Mouse (Mus musculus): ENCODE measurements at regions not wholly inside any gene's neighbourhood (a gene's known extent, or its start where the extent isn't known, plus 50 kb on each side); places are given as distances from the start of the nearest gene placed in this dataset.

- Histone ChIP-seq H3K4me1 (replicated peaks; ENCODE audit: control insufficient read depth, insufficient read depth, low read length) (no peaks in the 10 kb centered on the region), H3K27me3 (replicated peaks; ENCODE audit: control insufficient read depth, insufficient read depth, low read length) (no peaks in the 10 kb centered on the region), H3K27ac (ENCODE audit: low read depth, low read length) (no peak overlapping the region), H3K9ac (ENCODE audit: low read depth, low read length) (no peak overlapping the region), H3K4me2 (no peak overlapping the region), H3K36me3 (ENCODE audit: control insufficient read depth, insufficient read depth, low read length) (no peaks in the 10 kb centered on the region), H3K4me3 (ENCODE audit: low read depth, low read length) (no peak overlapping the region), H3K9me3 (ENCODE audit: control insufficient read depth, low read length) (no peaks in the 10 kb centered on the region)
- ATAC-seq (replicated peaks; ENCODE audit: low FRiP score), result no peak
- no peak for DNase-seq (ENCODE audit: low spot score)
- 85% methylated on average over 20 of the region's 20 CpGs for WGBS
These were observed 118.0 kb downstream of the Kctd15 start for GRCm38 (mm10) chr7:34538310-34539055.

DNA sequence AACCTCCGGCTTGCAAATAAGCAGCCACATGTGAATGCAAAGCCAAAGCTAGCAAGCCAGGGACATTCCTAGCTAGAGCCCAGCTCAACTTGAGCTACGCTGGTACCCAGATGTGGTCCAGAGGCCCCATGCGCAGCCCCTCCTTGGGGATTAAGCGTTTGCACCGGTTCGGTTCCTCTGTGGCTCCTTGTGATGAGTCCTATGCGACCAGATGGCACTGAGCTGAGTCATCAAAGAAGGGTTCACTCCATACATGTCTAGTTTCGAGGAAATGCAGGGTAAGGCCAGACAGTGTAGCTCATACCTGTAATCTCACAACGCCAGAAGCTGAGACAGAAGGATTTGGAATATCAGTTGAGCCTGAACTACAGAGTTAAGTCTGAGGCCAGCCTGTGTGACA lies 119.4 kb downstream of the Kctd15 start:
- H3K9ac ChIP-seq (ENCODE audit: low read depth, low read length), result no peak overlapping the region
- 76% methylated on average over 9 of the region's 9 CpGs for WGBS
- H3K27me3 ChIP-seq (replicated peaks; ENCODE audit: control insufficient read depth, insufficient read depth, low read length), result no peaks in the 10 kb centered on the region
- H3K27ac ChIP-seq (ENCODE audit: low read depth, low read length), result no peak overlapping the region
- DNase-seq (ENCODE audit: low spot score) (no peak), ATAC-seq (replicated peaks; ENCODE audit: low FRiP score) (no peak)
- H3K9me3 ChIP-seq (ENCODE audit: control insufficient read depth, low read length), result no peaks in the 10 kb centered on the region
- no peak overlapping the region for H3K4me3 ChIP-seq (ENCODE audit: low read depth, low read length)
- H3K36me3 ChIP-seq (ENCODE audit: control insufficient read depth, insufficient read depth, low read length), result no peaks in the 10 kb centered on the region
- H3K4me2 ChIP-seq, result no peak overlapping the region
- H3K4me1 ChIP-seq (replicated peaks; ENCODE audit: control insufficient read depth, insufficient read depth, low read length), result no peaks in the 10 kb centered on the region

- 59% methylated on average over 5 of the region's 5 CpGs for WGBS
- no peak overlapping the region for H3K4me2 ChIP-seq
- H3K9ac ChIP-seq (ENCODE audit: low read depth, low read length), result no peak overlapping the region
- no peaks in the 10 kb centered on the region for H3K36me3 ChIP-seq (ENCODE audit: control insufficient read depth, insufficient read depth, low read length)
- DNase-seq (ENCODE audit: low spot score), result no peak
- H3K4me1 ChIP-seq (replicated peaks; ENCODE audit: control insufficient read depth, insufficient read depth, low read length), result no peaks in the 10 kb centered on the region
- H3K9me3 ChIP-seq (ENCODE audit: control insufficient read depth, low read length), result no peaks in the 10 kb centered on the region
- H3K27me3 ChIP-seq (replicated peaks; ENCODE audit: control insufficient read depth, insufficient read depth, low read length), result no peaks in the 10 kb centered on the region
- no peak overlapping the region for H3K27ac ChIP-seq (ENCODE audit: low read depth, low read length)
- no peak for ATAC-seq (replicated peaks; ENCODE audit: low FRiP score)
- H3K4me3 ChIP-seq (ENCODE audit: low read depth, low read length), result no peak overlapping the region
These were observed 122.3 kb downstream of the Kctd15 start for GRCm38 (mm10) chr7:34534241-34534640.

DNA sequence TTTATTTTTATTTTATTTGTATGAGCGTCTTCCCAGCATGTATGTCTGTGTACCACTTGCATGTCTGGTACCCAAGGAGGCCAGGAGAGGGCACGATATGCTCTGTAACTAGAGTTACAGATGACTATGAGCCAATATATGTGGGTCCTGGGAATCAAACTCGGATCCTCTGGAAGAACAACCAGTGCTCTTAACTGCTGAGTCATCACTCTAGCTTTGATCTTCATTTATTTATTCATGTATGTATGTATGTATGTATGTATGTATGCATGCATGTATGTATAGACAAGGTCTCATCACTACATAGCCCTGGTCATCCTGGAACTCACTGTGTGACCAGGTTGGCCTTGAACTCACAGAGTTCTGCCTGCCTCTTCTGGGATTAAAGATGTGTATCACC lies 124.9 kb downstream of the Kctd15 start:
- no peak overlapping the region for H3K4me3 ChIP-seq (ENCODE audit: low read depth, low read length)
- no peak overlapping the region for H3K9ac ChIP-seq (ENCODE audit: low read depth, low read length)
- DNase-seq (ENCODE audit: low spot score) (no peak), ATAC-seq (replicated peaks; ENCODE audit: low FRiP score) (no peak)
- WGBS, result 71% methylated on average over 3 of the region's 3 CpGs
- no peaks in the 10 kb centered on the region for H3K36me3 ChIP-seq (ENCODE audit: control insufficient read depth, insufficient read depth, low read length)
- H3K27ac ChIP-seq (ENCODE audit: low read depth, low read length), result no peak overlapping the region
- no peaks in the 10 kb centered on the region for H3K9me3 ChIP-seq (ENCODE audit: control insufficient read depth, low read length)
- no peaks in the 10 kb centered on the region for H3K4me1 ChIP-seq (replicated peaks; ENCODE audit: control insufficient read depth, insufficient read depth, low read length)
- no peaks in the 10 kb centered on the region for H3K27me3 ChIP-seq (replicated peaks; ENCODE audit: control insufficient read depth, insufficient read depth, low read length)
- H3K4me2 ChIP-seq, result no peak overlapping the region

DNA sequence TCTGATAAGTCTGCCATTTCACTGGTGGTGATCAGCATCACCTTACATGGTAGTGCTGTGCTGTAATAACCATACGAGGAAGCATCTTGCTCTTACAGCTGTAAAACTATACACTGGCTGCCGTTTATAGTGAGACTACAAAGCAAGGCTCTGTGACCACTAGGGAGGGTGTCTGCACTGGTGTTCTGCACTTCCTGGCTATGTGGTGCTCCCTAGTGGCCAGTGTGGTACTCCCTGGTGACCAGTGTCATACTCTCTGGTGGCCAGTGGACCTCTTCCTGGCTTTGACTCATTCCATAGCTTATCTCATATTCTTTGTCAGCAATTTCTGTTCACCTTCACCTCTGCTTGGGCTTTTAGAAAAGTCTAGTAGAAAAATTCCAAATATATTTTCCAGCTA lies 114.7 kb upstream of the Lsm14a start:
- ATAC-seq (replicated peaks; ENCODE audit: low FRiP score), result no peak
- H3K9ac ChIP-seq (ENCODE audit: low read depth, low read length), result no peak overlapping the region
- H3K4me1 ChIP-seq (replicated peaks; ENCODE audit: control insufficient read depth, insufficient read depth, low read length), result no peaks in the 10 kb centered on the region
- H3K27me3 ChIP-seq (replicated peaks; ENCODE audit: control insufficient read depth, insufficient read depth, low read length), result no peaks in the 10 kb centered on the region
- WGBS, result 81% methylated on average over 2 of the region's 2 CpGs
- no peak overlapping the region for H3K4me3 ChIP-seq (ENCODE audit: low read depth, low read length)
- no peak overlapping the region for H3K4me2 ChIP-seq
- H3K36me3 ChIP-seq (ENCODE audit: control insufficient read depth, insufficient read depth, low read length), result no peaks in the 10 kb centered on the region
- no peak for DNase-seq (ENCODE audit: low spot score)
- H3K9me3 ChIP-seq (ENCODE audit: control insufficient read depth, low read length), result no peaks in the 10 kb centered on the region
- no peak overlapping the region for H3K27ac ChIP-seq (ENCODE audit: low read depth, low read length)

DNA sequence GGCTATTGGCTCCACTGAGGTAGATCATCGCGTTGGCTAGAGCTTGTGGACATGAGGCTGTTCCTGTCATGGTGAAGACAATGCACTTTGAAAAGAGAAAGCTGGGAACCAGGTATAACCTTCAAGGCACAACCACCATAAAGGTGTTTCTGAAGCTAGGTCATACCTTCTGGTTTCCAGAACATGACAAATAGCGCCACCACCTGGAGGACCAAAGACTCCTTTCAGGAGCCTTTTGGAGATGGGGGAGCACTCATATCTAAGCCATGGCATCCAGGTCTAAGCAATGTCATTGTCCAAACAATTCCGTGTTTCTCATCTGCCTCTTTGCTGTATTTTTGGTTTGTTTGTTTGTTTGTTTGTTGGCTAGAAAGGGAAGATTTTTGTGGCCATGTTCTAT lies 113.7 kb upstream of the Lsm14a start:
- WGBS, result 54% methylated on average over 4 of the region's 4 CpGs
- Histone ChIP-seq H3K4me2 (no peak overlapping the region), H3K4me1 (replicated peaks; ENCODE audit: control insufficient read depth, insufficient read depth, low read length) (no peaks in the 10 kb centered on the region), H3K4me3 (ENCODE audit: low read depth, low read length) (no peak overlapping the region), H3K9me3 (ENCODE audit: control insufficient read depth, low read length) (no peaks in the 10 kb centered on the region), H3K27ac (ENCODE audit: low read depth, low read length) (no peak overlapping the region), H3K36me3 (ENCODE audit: control insufficient read depth, insufficient read depth, low read length) (no peaks in the 10 kb centered on the region), H3K9ac (ENCODE audit: low read depth, low read length) (no peak overlapping the region), H3K27me3 (replicated peaks; ENCODE audit: control insufficient read depth, insufficient read depth, low read length) (no peaks in the 10 kb centered on the region)
- no peak for ATAC-seq (replicated peaks; ENCODE audit: low FRiP score)
- no peak for DNase-seq (ENCODE audit: low spot score)

DNA sequence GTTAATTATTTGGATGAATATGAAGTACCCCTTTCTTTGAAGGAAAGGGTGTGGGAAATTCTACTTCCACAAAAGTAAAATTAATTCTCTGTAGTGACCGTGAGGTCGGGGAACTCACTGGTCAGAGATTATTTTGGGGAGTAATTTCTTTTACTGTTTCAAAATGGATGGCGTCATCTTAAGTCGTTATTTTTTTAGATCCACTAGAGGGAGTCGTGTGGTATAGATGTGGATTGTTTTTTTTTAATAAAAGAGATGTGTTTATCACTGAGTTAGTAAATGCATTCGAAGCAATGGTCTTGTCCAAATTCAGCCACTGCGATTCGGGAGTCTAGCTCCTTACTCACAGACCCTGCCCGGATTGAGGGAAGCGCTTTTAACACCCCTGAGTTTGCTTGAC lies 100.8 kb upstream of the Lsm14a start:
- ATAC-seq (replicated peaks; ENCODE audit: low FRiP score) (no peak), DNase-seq (ENCODE audit: low spot score) (no peak)
- H3K9ac ChIP-seq (ENCODE audit: low read depth, low read length), result no peak overlapping the region
- no peak overlapping the region for H3K4me3 ChIP-seq (ENCODE audit: low read depth, low read length)
- no peaks in the 10 kb centered on the region for H3K36me3 ChIP-seq (ENCODE audit: control insufficient read depth, insufficient read depth, low read length)
- H3K27me3 ChIP-seq (replicated peaks; ENCODE audit: control insufficient read depth, insufficient read depth, low read length), result no peaks in the 10 kb centered on the region
- no peak overlapping the region for H3K4me2 ChIP-seq
- no peaks in the 10 kb centered on the region for H3K4me1 ChIP-seq (replicated peaks; ENCODE audit: control insufficient read depth, insufficient read depth, low read length)
- H3K9me3 ChIP-seq (ENCODE audit: control insufficient read depth, low read length), result no peaks in the 10 kb centered on the region
- 59% methylated on average over 10 of the region's 10 CpGs for WGBS
- no peak overlapping the region for H3K27ac ChIP-seq (ENCODE audit: low read depth, low read length)

GRCm38 (mm10) chr7:34484908-34485598 lies 91.9 kb upstream of the Lsm14a start:
- H3K9ac ChIP-seq (ENCODE audit: low read depth, low read length), result no peak overlapping the region
- no peaks in the 10 kb centered on the region for H3K9me3 ChIP-seq (ENCODE audit: control insufficient read depth, low read length)
- WGBS, result 72% methylated on average over 18 of the region's 18 CpGs
- H3K4me1 ChIP-seq (replicated peaks; ENCODE audit: control insufficient read depth, insufficient read depth, low read length), result no peaks in the 10 kb centered on the region
- no peak for DNase-seq (ENCODE audit: low spot score)
- no peaks in the 10 kb centered on the region for H3K36me3 ChIP-seq (ENCODE audit: control insufficient read depth, insufficient read depth, low read length)
- H3K4me2 ChIP-seq, result no peak overlapping the region
- no peaks in the 10 kb centered on the region for H3K27me3 ChIP-seq (replicated peaks; ENCODE audit: control insufficient read depth, insufficient read depth, low read length)
- no peak overlapping the region for H3K27ac ChIP-seq (ENCODE audit: low read depth, low read length)
- no peak overlapping the region for H3K4me3 ChIP-seq (ENCODE audit: low read depth, low read length)
- ATAC-seq (replicated peaks; ENCODE audit: low FRiP score), result no peak

DNA sequence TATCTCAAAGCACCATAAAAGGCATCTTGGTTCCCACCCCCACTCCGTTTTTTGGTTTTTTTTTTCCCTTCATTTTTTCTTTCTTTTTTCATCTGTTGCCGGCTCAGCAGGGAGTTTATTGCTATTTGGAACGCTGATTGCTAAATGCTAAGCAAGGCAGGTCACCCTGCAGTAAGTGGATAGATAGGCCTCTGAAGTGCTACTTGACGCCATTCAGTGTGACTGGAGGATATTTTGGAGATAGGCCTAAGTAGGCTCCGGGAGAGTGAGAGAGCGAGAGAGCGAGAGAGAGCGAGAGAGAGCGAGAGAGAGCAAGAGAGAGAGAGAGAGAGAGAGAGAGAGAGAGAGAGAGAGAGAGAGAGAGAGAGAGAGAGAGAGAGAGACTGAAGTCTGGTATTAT lies 90.3 kb upstream of the Lsm14a start:
- no peak overlapping the region for H3K27ac ChIP-seq (ENCODE audit: low read depth, low read length)
- 80% methylated on average over 8 of the region's 9 CpGs for WGBS
- H3K9me3 ChIP-seq (ENCODE audit: control insufficient read depth, low read length), result no peaks in the 10 kb centered on the region
- no peak for DNase-seq (ENCODE audit: low spot score)
- H3K27me3 ChIP-seq (replicated peaks; ENCODE audit: control insufficient read depth, insufficient read depth, low read length), result no peaks in the 10 kb centered on the region
- H3K9ac ChIP-seq (ENCODE audit: low read depth, low read length), result no peak overlapping the region
- no peaks in the 10 kb centered on the region for H3K36me3 ChIP-seq (ENCODE audit: control insufficient read depth, insufficient read depth, low read length)
- no peak overlapping the region for H3K4me3 ChIP-seq (ENCODE audit: low read depth, low read length)
- ATAC-seq (replicated peaks; ENCODE audit: low FRiP score), result no peak
- H3K4me2 ChIP-seq, result no peak overlapping the region
- no peaks in the 10 kb centered on the region for H3K4me1 ChIP-seq (replicated peaks; ENCODE audit: control insufficient read depth, insufficient read depth, low read length)

Data from liver, embryonic 11.5 days (tissue).